Mouse (Mus musculus) neutrophil, adult 5-6 weeks (primary cell): ENCODE data around the gene Mrln. TPM values are rescaled to one million over a fixed set of nuclear protein-coding genes. Genes with fewer than 3 reads are reported as not detected.
"Not testable (repeated sequence)": the region's sequence is repeated elsewhere in the genome, so short reads cannot be mapped to it uniquely, and the experiment has no call there.

Experiments used
- ATAC-seq: fragments of 151-379, 151-347 bp; 2 replicates; pipeline ENCODE4 v1.8.0; 2017; ENCODE audit warnings: mild to moderate bottlenecking, moderate TSS enrichment; ENCODE audit not compliant: insufficient number of reproducible peaks, poor library complexity, low FRiP score, severe bottlenecking; ENCODE audit errors: extremely low read depth
- total RNA-seq: library from RNA; stranded (forward); fragments of 200-1000 nt; gene quantifications from 2 replicates; pipeline ENCODE4 v1.2.3, GENCODE M21; 2017

The Mrln gene
- total RNA-seq, 1 experiment from 2014 or later = 5.0 TPM

GRCm38 (mm10) chr10:70186586-70186985 is 17.9 kb upstream of the Mrln start:
- ATAC-seq = no peak

DNA sequence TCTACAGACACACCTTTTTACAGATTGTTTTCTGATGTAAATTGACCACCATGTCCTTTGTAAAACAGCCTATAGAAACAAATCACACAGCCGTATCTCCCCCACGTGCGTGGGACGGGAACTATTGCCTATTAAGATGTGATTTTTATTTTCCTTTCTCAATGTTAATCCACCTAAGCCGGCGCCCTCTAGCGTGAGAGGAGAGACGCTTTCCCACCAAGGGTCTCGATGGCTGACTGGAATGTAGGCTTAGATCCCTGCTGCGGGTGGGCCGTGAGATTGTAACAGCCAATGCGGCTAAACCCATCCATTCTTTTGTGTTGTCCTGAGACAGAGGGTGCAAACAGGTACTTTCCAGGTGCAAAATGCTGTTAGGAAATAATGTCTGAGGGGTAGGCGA is 14.6 kb upstream of the Mrln start:
- no peak for ATAC-seq

- ATAC-seq = no peak
These were observed 10.2 kb upstream of the Mrln start for GRCm38 (mm10) chr10:70194283-70194682.

- peak; percentile 18; the same call in 1 of the 2 replicates for ATAC-seq
These were observed 9.2 kb upstream of the Mrln start for GRCm38 (mm10) chr10:70195279-70195678.

GRCm38 (mm10) chr10:70195786-70196185 is 8.7 kb upstream of the Mrln start:
- no peak for ATAC-seq

DNA sequence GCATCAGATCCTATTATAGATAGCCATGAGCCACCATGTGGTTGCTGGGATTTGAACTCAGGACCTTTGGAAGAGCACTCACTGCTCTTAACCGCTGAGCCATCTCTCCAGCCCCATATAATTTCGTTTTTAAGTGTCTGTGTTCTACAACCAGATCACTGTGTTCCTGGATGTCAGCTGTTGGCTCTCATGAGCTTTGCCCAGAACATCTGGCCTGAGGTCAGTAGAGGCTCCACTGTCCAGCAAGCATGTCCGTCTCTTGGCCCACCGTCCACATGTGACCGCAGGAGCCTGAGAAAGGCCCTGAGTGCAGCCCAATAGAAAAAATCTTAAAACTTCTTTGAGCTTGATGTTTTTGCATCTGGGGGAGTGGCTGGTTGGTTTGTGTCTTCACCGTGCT is 7.8 kb upstream of the Mrln start:
- ATAC-seq = no peak

GRCm38 (mm10) chr10:70197601-70198000 is 6.9 kb upstream of the Mrln start:
- ATAC-seq = no peak

GRCm38 (mm10) chr10:70198012-70198411 is 6.5 kb upstream of the Mrln start:
- no peak for ATAC-seq

GRCm38 (mm10) chr10:70198951-70199463 is 5.5 kb upstream of the Mrln start:
- ATAC-seq = no peak

GRCm38 (mm10) chr10:70199466-70200210 is 4.8 kb upstream of the Mrln start:
- ATAC-seq = no peak; the same call in 1 of the 2 replicates

DNA sequence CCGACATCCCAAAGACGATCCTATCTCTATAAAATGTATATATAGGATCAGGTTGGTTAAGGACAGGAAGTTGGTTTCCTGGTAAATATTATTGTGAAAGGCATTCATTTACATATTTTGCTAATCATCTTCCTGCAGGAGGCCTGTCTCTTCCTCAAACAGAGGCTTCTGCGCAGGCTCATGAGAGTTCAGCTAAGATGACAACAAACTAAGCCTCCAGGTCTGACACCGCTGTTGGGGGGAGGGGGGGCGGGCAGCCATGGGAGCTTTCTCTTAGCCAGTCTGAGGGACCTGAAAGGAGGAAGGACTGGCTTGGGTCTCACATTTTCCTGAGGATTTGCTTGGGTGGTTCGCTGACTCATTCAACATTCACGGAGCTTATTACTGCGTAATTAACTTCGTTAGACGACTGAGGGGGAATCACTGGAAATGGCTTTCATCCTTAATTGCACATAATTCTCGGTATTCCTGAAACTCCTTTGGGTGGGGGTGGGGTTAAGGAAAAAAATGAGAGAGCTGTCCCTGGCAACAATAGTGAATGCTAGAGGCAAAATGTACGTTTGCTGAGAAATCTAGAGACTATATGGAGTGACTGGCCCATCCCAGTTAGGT is 3.5 kb upstream of the Mrln start:
- ATAC-seq = no peak

- no peak for ATAC-seq
These were observed 6.8 kb downstream of the Mrln start for GRCm38 (mm10) chr10:70211281-70211680.

DNA sequence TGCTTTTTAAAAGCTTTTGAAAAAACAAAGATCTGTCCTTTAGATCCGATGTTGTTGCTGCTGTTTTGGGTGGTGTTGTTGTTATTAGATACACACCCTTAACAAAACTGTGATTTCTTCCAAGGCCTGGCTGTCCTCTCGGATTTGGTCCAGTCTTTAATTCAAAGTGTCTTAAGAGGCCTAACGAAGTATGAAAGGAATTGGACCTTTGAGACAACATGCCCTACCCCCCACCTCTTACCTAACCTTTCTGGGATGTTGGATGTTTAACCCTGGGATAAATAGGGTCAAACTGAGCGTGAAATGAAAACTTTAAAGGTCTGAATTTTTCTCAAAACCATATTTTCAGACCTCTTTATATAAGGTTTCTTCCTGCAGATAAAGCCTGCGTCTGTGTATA is 16.5 kb downstream of the Mrln start:
- ATAC-seq = no peak

GRCm38 (mm10) chr10:70222231-70222630 is 17.8 kb downstream of the Mrln start:
- not testable (repeated sequence) for ATAC-seq

GRCm38 (mm10) chr10:70224571-70224970 is 20.1 kb downstream of the Mrln start:
- ATAC-seq = no peak

DNA sequence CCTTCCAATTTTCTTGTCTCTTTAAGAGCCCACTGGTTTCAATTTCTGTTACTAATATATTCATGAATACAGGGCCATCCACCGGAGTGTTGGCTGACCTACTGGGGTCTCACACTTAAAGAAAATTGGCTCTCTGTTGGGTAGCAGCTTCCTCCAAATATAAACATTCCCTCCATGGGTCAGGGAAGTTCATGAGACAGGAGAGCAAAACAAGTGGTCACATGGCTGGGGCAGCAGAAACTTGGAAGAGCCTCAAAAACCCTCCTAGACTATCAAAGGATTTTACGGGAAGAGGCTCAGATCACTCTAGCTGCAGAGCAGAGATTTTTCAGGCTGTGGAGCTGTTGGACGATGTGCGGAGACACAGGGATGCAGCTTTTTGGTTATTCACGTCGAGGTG is 21.3 kb downstream of the Mrln start:
- no peak for ATAC-seq

- ATAC-seq = no peak
These were observed 22.1 kb downstream of the Mrln start for GRCm38 (mm10) chr10:70226608-70227007.

GRCm38 (mm10) chr10:70230352-70230751 is 25.9 kb downstream of the Mrln start:
- ATAC-seq = no peak

- no peak for ATAC-seq
These were observed 33.5 kb downstream of the Mrln start for GRCm38 (mm10) chr10:70237936-70238335.

DNA sequence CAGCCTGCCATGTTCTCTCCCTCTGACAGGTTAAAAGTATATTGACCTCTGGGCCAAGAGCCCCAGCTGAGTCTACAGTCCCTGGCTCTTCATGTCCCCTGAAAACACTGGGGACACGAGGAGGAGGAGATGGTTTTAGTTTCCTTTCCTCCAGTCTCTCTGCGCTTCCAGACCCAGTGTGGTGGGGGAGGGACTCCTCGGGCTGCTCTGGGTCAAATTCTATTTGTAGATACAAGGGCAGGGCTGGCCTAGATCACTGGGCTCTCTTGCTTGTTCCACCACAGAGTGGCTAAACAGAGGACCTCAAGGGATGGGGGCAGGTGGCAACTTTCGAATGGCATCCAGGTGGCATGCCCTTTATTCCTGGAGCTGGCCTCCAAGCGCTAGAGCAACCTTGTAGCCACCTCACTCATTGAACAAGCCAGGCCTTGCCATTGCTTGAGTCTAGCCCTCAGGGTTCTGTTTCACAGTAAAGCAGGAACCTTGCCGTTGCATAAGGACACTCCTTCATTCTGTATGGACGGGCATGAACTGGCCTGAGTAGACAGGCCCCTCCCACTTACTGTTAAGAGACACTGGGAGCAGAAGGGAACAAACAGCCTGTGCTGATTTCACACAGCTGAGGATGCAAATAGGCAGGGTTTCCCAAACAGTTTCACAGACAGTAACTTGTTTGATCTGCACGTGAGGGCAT is 38.4 kb downstream of the Mrln start:
- no peak for ATAC-seq
